Mouse (Mus musculus) MEL (cell line): ENCODE data around the gene Rad18.

ENCODE experiments used
- BHLHE40 ChIP-seq: IDR thresholded peaks from 2 replicates; pipeline ENCODE4 v1.6.1; 2012; ENCODE audit warnings: low read depth, mild to moderate bottlenecking, inconsistent platforms, low read length, improper control_type of control experiment, borderline replicate concordance
- CTCF ChIP-seq, 3 experiments: IDR thresholded peaks in 2 of 3; conservative IDR thresholded peaks in 1 of 3; 2 replicates each; pipeline ENCODE4 v1.5.1; 2011 to 2012; ENCODE audit warnings: low read length in 3 of 3, low read depth in 2 of 3, mild to moderate bottlenecking in 2 of 3, improper control_type of control experiment in 1 of 3, inconsistent platforms in 1 of 3, mixed read lengths in 1 of 3, moderate library complexity in 1 of 3; ENCODE audit not compliant: control insufficient read depth in 1 of 3, insufficient read depth in 1 of 3, poor library complexity in 1 of 3, severe bottlenecking in 1 of 3
- EP300 ChIP-seq, 2 experiments: IDR thresholded peaks; 2 replicates each; pipeline ENCODE4 v1.6.1; 2011; ENCODE audit warnings: improper control_type of control experiment in 2 of 2, low read length in 2 of 2, low read depth in 1 of 2, mild to moderate bottlenecking in 1 of 2
- GATA1 ChIP-seq: IDR thresholded peaks from 2 replicates; pipeline ENCODE4 v1.6.1; 2011; ENCODE audit warnings: low read depth, low read length, improper control_type of control experiment
- JUND ChIP-seq: IDR thresholded peaks from 2 replicates; pipeline ENCODE4 v1.6.1; 2011; ENCODE audit warnings: low read depth, mild to moderate bottlenecking, improper control_type of control experiment, low read length
- KAT2A ChIP-seq: conservative IDR thresholded peaks from 2 replicates; pipeline ENCODE4 v1.6.1; 2012; ENCODE audit warnings: low read depth, low read length, improper control_type of control experiment, inconsistent platforms
- MAFK ChIP-seq: IDR thresholded peaks from 2 replicates; pipeline ENCODE4 v1.6.1; 2011; ENCODE audit warnings: low read depth, mild to moderate bottlenecking, low read length, improper control_type of control experiment, borderline replicate concordance
- MAX ChIP-seq: IDR thresholded peaks from 2 replicates; pipeline ENCODE4 v1.6.1; 2011; ENCODE audit warnings: low read length, improper control_type of control experiment
- MXI1 ChIP-seq: IDR thresholded peaks from 2 replicates; pipeline ENCODE4 v1.6.1; 2011; ENCODE audit warnings: mild to moderate bottlenecking, low read depth, low read length, improper control_type of control experiment
- POLR2A ChIP-seq, 2 experiments: IDR thresholded peaks; 2 replicates each; pipeline ENCODE4 v1.6.1; 2011 to 2012; ENCODE audit warnings: low read length in 2 of 2, mild to moderate bottlenecking in 2 of 2, control low read depth in 1 of 2, improper control_type of control experiment in 1 of 2, low read depth in 1 of 2, moderate library complexity in 1 of 2; ENCODE audit not compliant: control insufficient read depth in 1 of 2, insufficient read depth in 1 of 2, poor library complexity in 1 of 2
- TAL1 ChIP-seq: IDR thresholded peaks from 2 replicates; pipeline ENCODE4 v1.6.1; 2012; ENCODE audit warnings: mild to moderate bottlenecking, inconsistent platforms, low read length, moderate library complexity, mixed read lengths
- USF2 ChIP-seq, 2 experiments: IDR thresholded peaks; 2 replicates each; pipeline ENCODE4 v1.6.1; 2011 to 2012; ENCODE audit warnings: improper control_type of control experiment in 2 of 2, low read length in 2 of 2, borderline replicate concordance in 1 of 2, inconsistent platforms in 1 of 2, low read depth in 1 of 2, mild to moderate bottlenecking in 1 of 2; ENCODE audit not compliant: insufficient read depth in 1 of 2
- ZKSCAN1 ChIP-seq: IDR thresholded peaks from 2 replicates; pipeline ENCODE4 v1.6.1; 2012; ENCODE audit warnings: low read depth, mild to moderate bottlenecking, inconsistent platforms, low read length, improper control_type of control experiment, moderate library complexity

- TF ChIP-seq POLR2A (IDR thresholded peaks at IDR 0.05; ENCODE audit: control insufficient read depth in 1 of 2, insufficient read depth in 1 of 2, low read depth in 1 of 2, low read length in 2 of 2, poor library complexity in 1 of 2) (no peak), GATA1 (peak; percentile 85), JUND (no peak), ZKSCAN1 (no peak), CTCF (IDR thresholded peaks at IDR 0.05 in 2 of 3, conservative IDR thresholded peaks at IDR 0.05 in 1 of 3; ENCODE audit: control insufficient read depth in 1 of 3, insufficient read depth in 1 of 3, low read depth in 2 of 3, low read length in 3 of 3, poor library complexity in 1 of 3, severe bottlenecking in 1 of 3) (no peak), MAFK (0 out of 2 replicates have a peak, but pooled peaks have one; percentile 44), BHLHE40 (0 out of 2 replicates have a peak, but pooled peaks have one; percentile 51), MAX (no peak), EP300 (IDR thresholded peaks at IDR 0.05; ENCODE audit: low read depth in 1 of 2, low read length in 2 of 2) (peak; percentile 67 to 68), KAT2A (no peak), USF2 (IDR thresholded peaks at IDR 0.05; ENCODE audit: borderline replicate concordance in 1 of 2, insufficient read depth in 1 of 2, low read depth in 1 of 2, low read length in 2 of 2) (no peak), TAL1 (no peak), MXI1 (peak; percentile 40; the same call in 1 of the 2 replicates)
Observed at GRCm38 (mm10) chr6:112691523-112691922, 5.0 kb downstream of the Rad18 start.
